Mouse (Mus musculus) MN1 (cell line): ENCODE results near the gene Sh3rf3.

Experiments
- DNase-seq: peaks from one replicate; pipeline ENCODE4 v3.0.0-alpha.2; 2016; ENCODE audit warnings: low spot score

The Sh3rf3 gene

DNA sequence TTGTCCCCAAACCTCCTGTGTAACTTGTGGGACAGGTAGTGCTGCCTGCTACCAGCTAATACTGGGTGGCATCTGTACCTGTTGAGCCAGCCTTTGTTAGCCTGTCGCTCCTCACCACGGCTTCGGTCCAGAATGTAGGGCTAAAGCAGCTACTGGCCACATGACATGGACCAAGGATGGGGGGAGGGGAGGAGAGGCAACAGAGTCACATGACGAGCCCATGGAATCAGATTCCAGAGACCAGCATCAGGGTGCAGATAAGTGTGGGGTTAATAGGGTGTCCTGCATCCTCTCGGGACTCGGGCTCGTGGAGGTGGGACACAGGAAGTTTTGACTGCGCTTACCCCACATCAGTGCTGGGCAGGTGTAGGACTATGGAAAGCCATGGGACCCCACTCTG lies 292.7 kb downstream of the Sh3rf3 start:
- no peak for DNase-seq

DNA sequence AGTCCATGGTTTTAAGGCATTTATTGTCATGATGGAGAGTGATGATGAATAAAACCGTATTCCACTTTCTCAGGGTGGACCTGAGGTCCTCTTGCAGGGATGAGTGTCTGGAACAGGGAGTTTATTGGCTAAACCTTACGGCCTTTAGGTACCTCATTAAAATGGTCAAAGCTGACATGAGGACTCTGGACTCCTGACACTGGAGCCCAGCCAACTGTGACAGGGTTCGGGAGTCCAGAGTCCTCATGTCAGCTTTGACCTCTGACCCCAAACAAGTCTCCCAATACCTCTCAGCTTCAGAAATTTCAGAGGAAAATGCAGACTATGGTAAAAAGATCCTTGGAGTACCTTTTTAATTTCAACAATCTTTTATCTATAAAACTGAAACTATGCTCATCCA lies 293.5 kb downstream of the Sh3rf3 start:
- DNase-seq = no peak

DNA sequence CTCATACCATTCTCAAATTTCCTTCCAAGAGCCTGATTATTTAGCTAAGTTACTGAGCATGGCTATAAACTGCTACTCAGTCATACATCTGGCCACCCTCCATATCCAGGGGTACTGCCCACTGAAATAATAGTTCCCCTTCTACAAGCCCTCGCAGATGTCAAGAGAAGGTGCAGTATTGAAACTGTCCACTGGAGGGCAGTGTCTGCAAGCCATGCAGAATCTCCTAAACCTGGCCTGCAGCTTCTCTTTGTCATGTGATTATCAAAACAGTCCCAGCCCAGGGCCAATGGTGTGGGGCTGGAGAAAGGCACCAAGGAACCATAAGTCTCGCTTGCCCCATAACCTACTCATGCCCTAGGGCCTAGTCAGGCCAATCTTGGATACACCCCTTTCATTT lies 295.9 kb downstream of the Sh3rf3 start:
- peak; percentile 78 for DNase-seq

DNA sequence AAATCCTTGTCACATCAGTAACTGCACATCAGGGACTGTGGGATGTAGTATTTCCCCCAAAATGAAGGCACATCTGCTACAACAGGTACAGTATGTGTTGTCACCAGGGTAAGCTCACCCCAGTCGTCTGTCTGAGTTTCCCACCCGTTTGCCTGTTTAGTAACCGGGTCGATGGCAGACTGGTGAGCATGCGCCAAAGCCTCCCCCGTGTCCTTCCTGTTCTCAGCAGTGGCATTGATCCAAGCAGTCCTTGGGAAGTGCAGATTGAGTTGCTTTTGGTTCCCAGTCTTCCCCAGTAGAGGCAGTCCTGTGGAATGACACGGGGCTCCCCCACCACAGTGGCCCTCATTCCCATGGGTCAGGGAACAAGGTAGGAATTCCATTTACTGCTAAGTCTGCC lies 297.2 kb downstream of the Sh3rf3 start:
- DNase-seq = no peak

DNA sequence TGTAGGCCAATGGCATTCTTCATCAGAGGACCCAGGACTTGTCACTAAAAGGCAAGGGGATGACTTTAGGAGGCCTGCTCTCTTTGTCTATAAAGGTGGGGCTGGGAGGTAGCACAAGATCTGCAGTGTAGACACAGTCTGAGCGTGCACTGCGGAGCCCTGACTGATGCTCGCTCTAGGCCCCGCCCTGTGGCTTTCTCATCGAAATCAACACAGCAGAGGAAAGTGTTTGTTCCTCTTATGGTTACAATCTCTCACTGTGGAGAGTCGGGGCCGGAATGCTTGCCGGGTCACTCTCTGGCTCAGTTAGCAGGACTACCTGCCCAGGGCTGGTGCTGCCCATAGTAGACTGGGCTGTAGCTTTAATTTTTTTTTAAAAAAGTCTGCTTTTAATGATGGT lies 299.6 kb downstream of the Sh3rf3 start:
- DNase-seq = no peak

DNA sequence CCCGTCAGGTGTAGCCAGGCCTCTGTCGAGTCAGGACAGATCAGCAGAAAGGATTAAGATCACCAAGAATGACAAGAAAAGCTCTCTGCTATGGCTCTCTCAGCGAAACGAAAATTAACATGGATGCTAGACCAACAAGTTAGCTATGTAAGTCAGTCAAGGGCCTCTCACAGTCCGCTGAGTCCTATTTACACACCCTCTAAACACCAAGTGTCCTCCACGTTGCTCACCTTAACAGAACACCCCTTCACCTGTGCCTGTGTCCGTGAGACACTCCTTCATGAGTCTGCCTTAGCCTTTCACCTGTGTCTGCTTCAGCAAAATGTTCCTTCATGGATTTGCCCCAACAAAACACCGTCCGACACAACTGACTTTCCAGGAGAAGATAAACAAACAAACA lies 300.2 kb downstream of the Sh3rf3 start:
- no peak for DNase-seq

DNA sequence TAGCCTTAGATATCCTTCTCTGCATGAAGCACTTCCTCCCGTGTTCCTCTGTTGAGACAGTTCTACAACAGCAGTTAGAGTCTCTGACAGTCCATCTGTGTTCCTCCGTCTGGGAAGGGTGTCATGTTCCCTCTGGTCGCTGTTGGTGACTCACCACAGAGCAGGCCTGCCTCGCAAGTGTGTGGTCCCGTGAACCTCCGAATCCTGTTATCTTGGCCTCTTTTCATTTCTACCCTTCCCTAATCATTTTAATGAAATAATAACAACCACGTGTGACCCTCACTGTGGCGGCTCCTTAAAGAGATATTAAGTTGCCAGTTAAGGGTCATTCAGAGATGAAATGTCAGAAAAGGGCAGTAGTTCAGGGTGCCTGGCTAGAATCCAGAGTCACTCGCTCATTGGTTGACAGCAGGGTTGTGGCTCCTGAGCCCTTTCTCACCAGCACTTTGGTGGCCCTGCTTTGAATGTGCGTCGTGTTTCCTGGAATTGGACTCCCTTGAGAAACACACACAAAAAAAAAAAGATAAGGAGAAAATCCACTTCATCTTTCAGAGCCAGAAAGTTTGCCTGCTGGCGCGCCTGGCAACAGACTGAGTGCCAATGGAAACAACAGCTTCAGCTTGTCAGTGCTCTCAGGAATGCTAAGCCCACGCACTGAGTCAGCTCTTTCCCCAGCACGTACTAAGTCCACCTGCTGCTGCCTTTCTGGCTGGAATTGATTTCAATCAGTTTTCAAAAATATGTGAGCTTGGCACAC lies 301.6 kb downstream of the Sh3rf3 start:
- peak; percentile 68 for DNase-seq

DNA sequence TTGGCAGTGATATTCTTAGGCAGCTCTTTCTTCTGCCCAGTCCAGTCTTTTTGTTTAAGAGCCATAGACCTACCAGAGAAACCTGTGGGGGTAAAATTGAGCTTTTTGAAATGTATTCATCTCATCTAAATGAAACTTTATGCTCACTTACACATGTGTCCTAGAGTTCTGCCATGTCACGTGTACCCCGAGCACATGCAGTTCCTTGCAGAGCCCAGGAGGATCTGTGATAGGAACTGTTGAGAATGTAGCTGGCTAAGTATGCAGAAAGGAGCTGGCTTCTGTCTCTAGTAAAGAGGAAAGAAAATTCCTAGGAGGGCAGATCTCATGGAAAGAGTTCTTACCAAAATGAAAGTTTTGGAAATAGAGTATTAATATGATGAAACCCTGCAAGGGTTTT lies 302.5 kb downstream of the Sh3rf3 start:
- no peak for DNase-seq

DNA sequence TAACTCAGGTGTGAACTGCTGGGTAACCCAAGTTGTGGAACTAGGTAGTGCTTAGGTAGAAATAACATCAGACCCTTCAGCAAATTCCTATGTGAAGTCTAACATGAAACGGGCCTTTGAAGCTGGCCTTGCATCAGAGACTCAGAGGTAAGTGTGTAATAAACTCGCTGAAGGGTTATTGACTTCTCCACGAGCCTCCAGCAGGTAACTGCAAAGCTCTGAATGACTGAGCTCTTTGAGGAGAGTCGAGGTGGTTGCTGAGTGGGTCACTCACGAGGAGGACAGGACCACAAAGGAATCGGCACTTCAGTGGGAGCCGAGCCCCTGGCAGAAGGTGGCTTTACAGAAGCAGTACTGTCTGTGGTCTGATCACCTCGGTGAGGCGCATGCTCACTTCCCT lies 303.2 kb downstream of the Sh3rf3 start:
- no peak for DNase-seq

DNA sequence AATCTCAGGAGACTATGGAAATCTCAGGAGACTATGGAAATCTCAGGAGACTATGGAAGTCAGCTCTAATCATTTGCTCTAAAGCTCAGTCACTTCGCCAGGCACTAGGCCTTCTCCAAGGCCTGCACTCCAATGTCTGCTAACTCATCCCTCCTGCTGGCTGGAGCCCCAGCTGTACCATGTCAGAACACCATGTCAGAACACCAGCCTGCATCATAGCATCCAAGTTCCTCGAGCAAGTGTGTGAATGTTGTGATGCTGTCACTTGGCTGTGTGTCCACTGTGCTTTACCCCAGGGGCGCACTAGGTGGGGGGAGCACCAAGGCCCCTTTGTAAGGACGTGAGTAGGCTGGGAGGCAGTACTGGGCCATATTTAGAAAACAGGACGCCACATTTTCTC lies 304.4 kb downstream of the Sh3rf3 start:
- DNase-seq = no peak

DNA sequence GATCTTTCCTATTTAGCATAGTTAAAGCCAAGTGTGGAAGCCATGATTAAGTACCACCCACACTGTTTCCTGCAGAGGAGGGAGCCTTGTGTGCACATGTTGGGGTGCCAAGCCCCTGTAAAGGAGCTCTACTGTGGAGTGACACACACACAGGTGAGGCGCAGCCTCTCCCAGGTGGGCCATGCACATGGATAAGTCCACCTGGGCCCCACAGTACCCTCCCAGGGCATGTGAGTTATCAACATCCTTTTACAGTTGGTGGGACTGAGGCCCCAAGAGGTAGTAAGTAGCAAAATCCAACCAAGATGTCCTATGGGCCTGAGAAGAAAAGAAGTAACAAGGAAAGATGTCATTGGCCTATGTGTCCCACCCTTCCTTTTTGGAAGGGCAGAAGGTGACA lies 305.8 kb downstream of the Sh3rf3 start:
- no peak for DNase-seq

DNA sequence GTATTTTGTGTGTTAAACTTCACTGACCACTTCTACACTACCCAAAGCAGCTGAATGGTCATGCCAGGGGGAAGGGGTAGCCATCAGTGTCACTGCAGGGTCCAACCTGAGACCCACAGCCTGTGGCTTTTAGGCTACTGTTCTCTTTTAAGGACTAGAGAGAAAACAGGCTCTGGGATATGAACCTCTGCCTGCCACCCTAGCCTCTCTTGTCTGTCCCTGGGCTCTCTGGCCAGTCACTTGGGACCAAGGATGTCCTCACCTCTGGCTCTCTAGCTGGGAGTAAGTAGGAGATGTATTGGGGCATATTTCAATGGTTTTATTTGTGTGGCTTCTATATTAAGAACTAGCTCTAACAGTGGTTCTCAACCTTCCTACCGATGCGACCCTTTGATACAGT lies 306.7 kb downstream of the Sh3rf3 start:
- no peak for DNase-seq

DNA sequence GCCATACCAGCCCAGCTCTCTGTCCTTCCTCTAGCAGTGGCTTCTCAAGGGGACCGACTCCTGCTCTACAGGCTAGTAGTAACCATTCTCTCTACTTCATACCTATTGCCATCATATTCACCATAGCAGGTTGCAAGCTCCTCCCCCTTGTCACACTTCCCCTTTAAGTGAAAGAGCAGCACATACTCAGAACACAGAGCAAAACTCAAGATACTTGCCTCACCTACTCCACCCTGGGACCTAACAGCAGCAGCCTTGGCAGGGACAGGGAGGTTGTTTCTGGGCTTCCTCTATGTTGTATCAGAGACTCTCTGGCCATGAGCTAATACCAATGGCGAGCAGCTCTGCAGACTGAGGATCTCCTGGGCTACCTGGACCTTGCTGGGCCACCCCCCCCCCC lies 312.3 kb downstream of the Sh3rf3 start:
- DNase-seq = no peak

DNA sequence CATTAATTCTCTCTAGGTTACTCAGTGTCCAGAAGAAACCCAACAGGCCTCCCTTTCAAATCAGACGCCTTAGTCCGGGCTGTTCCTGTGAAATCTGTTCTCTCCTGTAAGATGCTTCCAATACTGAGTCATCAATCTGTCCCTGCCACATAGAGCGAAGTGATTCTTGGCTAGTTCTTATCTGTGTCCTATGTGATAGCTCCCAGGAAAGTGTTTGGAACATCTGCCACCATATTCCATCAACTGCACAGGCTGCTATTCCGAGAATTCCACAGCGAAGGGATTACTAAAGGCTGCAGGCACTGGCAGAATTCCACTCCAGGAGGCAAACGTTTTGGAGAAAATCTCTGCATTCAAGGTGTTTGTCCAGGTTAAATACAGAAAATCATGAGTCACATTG lies 314.5 kb downstream of the Sh3rf3 start:
- no peak for DNase-seq

DNA sequence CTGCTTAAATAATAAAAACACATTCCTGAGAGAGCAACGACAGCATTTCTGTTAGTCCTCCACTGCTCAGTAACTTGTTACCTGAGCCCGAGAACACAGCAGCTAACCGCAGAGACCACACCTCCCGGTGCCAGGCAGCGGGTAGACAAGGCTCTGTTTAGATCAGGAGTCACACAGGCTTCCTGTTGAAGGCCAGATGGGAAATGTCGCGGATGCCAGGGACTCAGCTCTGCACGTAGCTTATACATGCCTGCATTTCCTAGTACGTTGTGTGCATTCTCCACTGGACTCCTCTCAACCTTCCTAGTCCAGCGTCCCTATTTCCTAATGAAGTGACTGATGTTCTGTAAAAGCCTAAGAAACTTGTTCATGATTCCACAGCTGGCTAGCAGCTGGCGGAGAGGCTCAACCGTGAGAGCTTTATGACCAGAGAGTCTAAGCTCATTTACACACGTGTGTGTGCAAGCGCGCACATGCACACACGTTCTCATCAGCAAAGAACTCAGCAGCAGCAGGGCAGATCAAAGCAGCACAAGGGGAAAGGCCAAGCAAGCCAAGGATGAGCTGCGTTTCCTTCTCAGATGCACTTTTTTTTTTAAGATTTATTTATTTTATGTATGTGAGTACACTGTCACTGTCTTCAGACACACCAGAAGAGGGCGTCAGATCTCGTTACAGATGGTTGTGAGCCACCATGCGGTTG lies 318.9 kb downstream of the Sh3rf3 start:
- no peak for DNase-seq

DNA sequence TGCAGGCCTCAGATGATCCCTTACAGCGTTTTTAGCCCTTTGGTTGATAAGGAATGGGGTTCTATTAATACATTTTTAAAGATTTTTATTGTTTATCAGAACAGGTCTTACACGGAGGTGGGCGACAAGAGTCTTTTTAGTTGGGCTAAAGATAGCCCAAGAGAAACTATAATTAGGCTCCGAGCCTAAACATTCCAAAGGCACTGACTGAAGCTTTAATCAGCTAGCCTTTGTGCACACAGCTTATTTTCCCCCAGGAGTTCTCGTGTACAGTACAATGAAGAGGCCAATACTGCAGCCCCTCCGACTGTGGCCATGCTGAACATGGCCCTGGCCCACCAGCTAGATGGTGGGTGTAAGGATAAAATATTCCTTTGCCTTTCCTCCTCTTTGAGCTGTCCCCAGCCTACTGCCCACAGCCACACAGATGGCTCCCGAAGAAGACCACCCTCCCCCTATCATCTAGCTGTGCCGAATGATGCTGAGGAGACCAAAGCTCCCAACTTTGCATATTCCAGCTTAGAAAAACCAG lies 320.4 kb downstream of the Sh3rf3 start:
- DNase-seq = no peak

DNA sequence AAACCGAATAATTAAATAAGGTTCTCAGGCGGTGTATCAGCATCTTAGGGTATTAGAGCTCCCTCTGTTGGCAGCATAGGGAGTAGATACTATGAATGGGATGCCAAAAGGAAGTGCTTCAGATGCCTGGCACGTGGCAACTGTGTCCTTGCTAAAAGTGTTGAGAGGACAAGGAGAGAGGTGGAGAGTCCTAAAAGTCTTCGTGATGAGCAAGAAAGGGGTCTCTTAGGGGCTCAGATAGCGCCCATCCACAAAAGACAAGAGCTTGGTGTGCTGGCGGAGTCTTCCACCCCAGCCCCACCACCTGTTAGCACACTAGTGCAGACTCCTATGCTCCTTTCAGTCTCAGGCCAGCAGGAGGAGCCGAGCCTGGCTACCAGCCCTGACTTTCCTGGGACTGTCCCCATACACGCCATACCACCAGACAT lies 336.8 kb downstream of the Sh3rf3 start:
- peak; percentile 41 for DNase-seq

DNA sequence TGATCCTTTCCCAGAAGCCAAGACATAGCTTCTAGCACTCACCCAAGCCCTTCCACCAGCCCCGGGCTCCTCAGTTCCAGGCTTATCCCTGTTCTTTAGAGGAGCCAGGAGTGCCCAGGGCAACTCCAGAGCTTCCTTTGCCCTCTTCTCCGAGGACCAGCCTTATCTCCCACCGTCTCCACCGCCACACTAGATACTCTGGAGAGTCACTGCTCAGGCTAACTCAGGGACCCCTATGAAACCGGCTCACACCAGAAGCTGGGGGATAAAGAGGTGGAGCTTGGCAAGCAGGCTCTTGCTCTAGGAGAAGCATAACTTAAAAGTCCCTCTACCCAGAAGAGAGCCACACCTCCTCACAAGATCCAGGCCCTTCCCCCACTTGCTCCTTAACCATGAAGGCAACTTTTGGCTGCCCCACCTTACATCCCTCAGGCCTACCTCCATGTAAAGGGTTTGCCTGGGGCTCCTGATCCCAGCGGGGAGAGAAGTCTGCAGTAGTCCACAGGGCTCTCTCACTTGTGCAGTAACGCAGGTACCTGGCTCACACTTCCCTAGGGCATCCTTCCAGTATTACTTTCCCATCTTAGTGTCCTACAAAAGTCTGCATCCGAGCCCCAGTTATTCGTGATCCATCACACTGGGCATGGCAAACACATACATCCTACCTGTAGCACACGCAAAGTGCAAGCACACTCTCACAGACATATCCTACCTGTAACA lies 337.9 kb downstream of the Sh3rf3 start:
- no peak for DNase-seq

DNA sequence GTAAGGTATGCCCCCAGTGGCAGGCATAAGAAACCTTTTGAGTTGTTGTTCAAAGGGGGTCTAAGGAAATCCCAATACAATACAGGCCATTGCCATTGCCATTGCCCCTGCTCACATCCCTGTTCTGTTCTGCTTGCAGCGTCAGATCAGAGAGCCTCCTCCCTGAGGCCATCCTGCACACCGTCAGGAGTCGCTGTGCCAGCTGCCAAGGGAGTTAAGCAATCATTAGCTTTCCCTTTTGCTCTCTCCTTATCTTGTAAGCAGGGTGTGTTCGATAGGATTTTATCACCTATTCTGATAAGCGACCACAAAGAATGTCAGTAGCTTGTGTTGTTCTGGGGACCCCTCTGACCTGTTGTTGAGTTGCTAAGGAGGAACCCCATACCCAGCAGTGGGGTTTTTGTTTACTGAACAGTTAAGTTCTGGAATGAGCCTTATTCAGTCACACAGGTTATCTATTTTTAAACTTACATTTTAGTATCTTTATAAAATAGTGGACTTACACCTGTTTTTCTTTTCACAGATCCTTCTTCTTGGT lies 339.5 kb downstream of the Sh3rf3 start:
- no peak for DNase-seq

DNA sequence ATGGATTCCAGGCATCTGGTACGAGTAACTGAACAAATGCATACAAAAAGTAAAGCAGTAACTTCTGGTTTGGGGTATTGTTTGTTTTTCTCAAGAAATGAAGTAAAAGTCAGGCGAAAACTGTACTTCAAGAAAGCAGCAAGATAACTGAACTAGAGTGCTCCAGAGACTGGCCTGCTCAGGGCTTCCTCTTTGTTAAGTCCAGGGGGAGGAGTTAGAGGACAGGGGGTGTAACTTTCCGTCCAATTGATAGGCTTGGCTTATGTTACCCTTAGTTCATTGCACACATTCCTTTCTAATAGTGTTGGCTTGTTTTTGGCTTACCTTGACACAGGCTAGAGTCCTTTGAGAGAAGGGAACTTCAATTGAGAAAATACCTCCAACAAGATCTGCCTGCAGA lies 345.5 kb downstream of the Sh3rf3 start:
- no peak for DNase-seq

DNA sequence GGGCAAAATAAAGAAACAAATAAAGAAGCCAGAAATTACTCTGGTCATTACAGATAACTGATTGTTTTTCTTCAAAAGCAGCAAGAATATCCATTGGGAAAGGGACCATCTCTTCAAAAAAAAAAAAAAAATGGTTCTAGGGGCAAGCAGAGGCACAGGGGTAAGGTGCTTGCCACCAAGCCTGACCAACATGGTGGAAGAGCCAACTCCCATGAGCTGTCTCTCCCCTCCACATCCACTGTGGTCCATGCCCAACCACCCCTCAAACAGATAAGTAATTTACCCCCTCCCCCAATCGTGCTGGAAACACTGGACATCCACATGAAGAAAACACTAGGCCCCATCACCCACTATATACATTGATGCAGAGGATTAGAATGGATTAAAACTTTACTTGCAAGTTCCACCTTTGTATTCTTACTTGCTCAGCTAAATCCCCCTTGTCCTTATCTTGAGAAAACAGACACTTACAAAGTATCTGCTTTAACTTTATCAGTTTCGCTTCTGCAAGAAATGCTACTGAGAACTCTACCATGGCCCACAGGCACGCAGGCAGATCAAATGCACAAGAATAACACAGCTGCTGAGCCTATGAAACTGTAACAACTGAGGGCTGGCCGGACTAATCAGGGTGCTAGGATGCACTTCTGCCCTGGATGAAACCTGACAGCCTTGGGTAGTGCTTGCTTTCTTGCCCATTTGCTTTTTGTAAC lies 349.2 kb downstream of the Sh3rf3 start:
- DNase-seq = no peak
